Mouse (Mus musculus): ENCODE results near the gene Rela.
A peak's percentile ranks its signal among the peaks of the same experiment; 100 is the strongest.

The Rela gene

GRCm38 (mm10) chr19:5636571-5637041 lies 677 bp upstream of the Rela start:
- DNase-seq = no peak

GRCm38 (mm10) chr19:5638416-5639005 lies 1.2 kb downstream of the Rela start:
- no peak for DNase-seq

GRCm38 (mm10) chr19:5640339-5640738 lies 3.1 kb downstream of the Rela start:
- no peak for DNase-seq

GRCm38 (mm10) chr19:5641021-5641420 lies 3.7 kb downstream of the Rela start:
- no peak for DNase-seq

- no peak for DNase-seq
Measured at GRCm38 (mm10) chr19:5641641-5642040, 4.4 kb downstream of the Rela start.

GRCm38 (mm10) chr19:5645280-5645679 lies 8.0 kb downstream of the Rela start:
- no peak for DNase-seq

GRCm38 (mm10) chr19:5646731-5647330 lies 9.5 kb downstream of the Rela start:
- no peak for DNase-seq

GRCm38 (mm10) chr19:5647791-5648190 lies 10.5 kb downstream of the Rela start:
- DNase-seq = no peak

GRCm38 (mm10) chr19:5648401-5649297 lies 11.4 kb downstream of the Rela start:
- peak; percentile 82 for DNase-seq

- DNase-seq = no peak
Measured at GRCm38 (mm10) chr19:5649298-5649741, 12.0 kb downstream of the Rela start.

GRCm38 (mm10) chr19:5651502-5652274 lies 14.4 kb downstream of the Rela start:
- no peak for DNase-seq

- DNase-seq = no peak
Measured at GRCm38 (mm10) chr19:5652570-5652969, 15.3 kb downstream of the Rela start.

- DNase-seq = no peak
Measured at GRCm38 (mm10) chr19:5653969-5654719, 16.9 kb downstream of the Rela start.

GRCm38 (mm10) chr19:5654720-5655298 lies 17.5 kb downstream of the Rela start:
- no peak for DNase-seq

- DNase-seq = no peak
Measured at GRCm38 (mm10) chr19:5660942-5661751, 23.9 kb downstream of the Rela start.

GRCm38 (mm10) chr19:5662310-5662709 lies 25.0 kb downstream of the Rela start:
- no peak for DNase-seq

GRCm38 (mm10) chr19:5662981-5663913 lies 26.0 kb downstream of the Rela start, which contains the start of gene Sipa1:
Gene Sipa1 (minus strand): TSS chr19:5663707.
- DNase-seq = peak; percentile 78

- DNase-seq = no peak
Measured at GRCm38 (mm10) chr19:5664669-5665257, 27.5 kb downstream of the Rela start.

- no peak for DNase-seq
Measured at GRCm38 (mm10) chr19:5665465-5665864, 28.2 kb downstream of the Rela start.

All from right cerebral cortex, adult 18-20 months (tissue).